Mouse (Mus musculus) neural tube, embryonic 15.5 days (tissue): ENCODE results near the gene Rbsn. TPM values are rescaled to one million over a fixed set of nuclear protein-coding genes. Genes with fewer than 3 reads are reported as not detected.

Experiments used
- ATAC-seq: fragments of 200-750 bp; cut with Nextera tagmentation; 2 replicates; pipeline ENCODE4 v1.8.0; 2017; ENCODE audit warnings: mild to moderate bottlenecking, moderate TSS enrichment, moderate library complexity; ENCODE audit not compliant: low FRiP score
- H3K27ac ChIP-seq: fragments of 300-500 bp; sonication (generic); replicated peaks from 2 replicates; pipeline ENCODE4 v1.5.1; 2015; ENCODE audit warnings: mild to moderate bottlenecking, inconsistent platforms
- H3K27me3 ChIP-seq: fragments of 300-500 bp; sonication (generic); replicated peaks from 2 replicates; pipeline ENCODE4 v1.6.1; 2015; ENCODE audit warnings: inconsistent platforms
- H3K36me3 ChIP-seq: fragments of 300-500 bp; sonication (generic); 2 replicates; pipeline ENCODE4 v1.6.1; 2015; ENCODE audit warnings: inconsistent platforms
- H3K4me1 ChIP-seq: fragments of 300-500 bp; sonication (generic); 2 replicates; pipeline ENCODE4 v1.6.1; 2015; ENCODE audit warnings: inconsistent platforms
- H3K4me2 ChIP-seq: fragments of 300-500 bp; sonication (generic); 2 replicates; pipeline ENCODE4 v1.6.1; 2015; ENCODE audit warnings: inconsistent platforms, mild to moderate bottlenecking, moderate library complexity
- H3K4me3 ChIP-seq: fragments of 300-500 bp; sonication (generic); replicated peaks from 2 replicates; pipeline ENCODE4 v1.5.1; 2015; ENCODE audit warnings: mild to moderate bottlenecking, inconsistent platforms
- H3K9ac ChIP-seq: fragments of 300-500 bp; sonication (generic); replicated peaks from 2 replicates; pipeline ENCODE4 v1.6.1; 2015; ENCODE audit warnings: mild to moderate bottlenecking, inconsistent platforms
- H3K9me3 ChIP-seq: fragments of 300-500 bp; sonication (generic); replicated peaks from 2 replicates; pipeline ENCODE4 v1.6.1; 2016; ENCODE audit warnings: inconsistent platforms
- WGBS: fragments of 180-500 bp; shearing (Covaris S2); methylation state at CpG from one replicate; pipeline ENCODE4 v1.1.7; 2015; ENCODE audit warnings: mixed read lengths; 5-methylcytosine and 5-hydroxymethylcytosine counted together
- polyA plus RNA-seq: library from polyadenylated mRNA; unstranded; fragments of >200 nt; fragmentation: Nextera tagmentation; extraction: Ambion mirVana; gene quantifications from 2 replicates; pipeline ENCODE4 v1.2.1, GENCODE M21; 2015

The Rbsn gene
- polyA plus RNA-seq, 1 experiment from 2014 or later: 31.6 TPM

DNA sequence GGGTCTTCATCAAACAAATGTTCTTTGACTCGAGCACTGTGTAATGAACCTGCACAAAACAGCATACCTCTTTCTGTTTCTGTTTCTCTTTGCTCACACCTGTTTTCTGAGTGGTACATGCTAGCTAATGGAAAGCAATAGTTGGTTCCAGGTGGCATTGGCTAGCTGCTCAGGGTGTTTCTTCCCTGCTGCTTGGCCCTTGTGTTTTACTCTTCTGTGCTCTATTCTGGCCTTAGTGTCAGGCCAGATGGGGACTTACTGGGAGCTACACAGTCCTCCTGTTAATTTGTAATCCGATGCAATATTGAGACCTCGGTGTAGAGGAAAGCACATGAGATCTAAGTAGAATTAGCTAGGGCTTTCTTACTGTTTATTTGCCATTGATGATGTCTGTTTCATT is 55.9 kb downstream of the Rbsn start:
- 91% methylated on average over 3 of the region's 3 CpGs for WGBS
- H3K36me3 ChIP-seq: peaks cover 94% of the 10 kb centered on the region
- no peak overlapping the region for H3K4me2 ChIP-seq
- H3K27me3 ChIP-seq: no peaks in the 10 kb centered on the region
- ATAC-seq: no peak
- no peak overlapping the region for H3K4me3 ChIP-seq
- no peaks in the 10 kb centered on the region for H3K4me1 ChIP-seq
- no peaks in the 10 kb centered on the region for H3K9me3 ChIP-seq
- H3K9ac ChIP-seq: no peak overlapping the region
- H3K27ac ChIP-seq: no peak overlapping the region

DNA sequence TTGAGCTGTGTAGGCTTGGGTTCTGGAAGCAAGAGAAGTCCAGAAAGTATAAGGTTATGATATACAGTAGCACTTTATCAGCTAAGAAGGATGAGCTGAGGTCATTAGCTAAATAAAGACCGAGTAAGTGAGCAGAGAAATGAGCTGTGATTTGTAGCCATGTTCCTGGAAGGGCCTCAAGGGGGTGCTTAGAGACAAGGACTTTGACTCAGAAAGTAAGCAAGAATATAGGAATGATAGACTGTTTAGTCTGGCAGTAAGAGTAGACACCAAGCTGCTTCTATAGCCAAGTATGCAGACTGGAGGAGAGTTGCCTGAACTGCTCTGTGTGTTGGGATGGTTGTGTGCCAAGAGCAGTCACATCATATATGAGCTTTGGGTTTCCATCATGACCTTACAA is 61.0 kb downstream of the Rbsn start:
- H3K27me3 ChIP-seq: no peaks in the 10 kb centered on the region
- H3K9me3 ChIP-seq: no peaks in the 10 kb centered on the region
- ATAC-seq: no peak
- peaks cover 77% of the 10 kb centered on the region for H3K36me3 ChIP-seq
- no peaks in the 10 kb centered on the region for H3K4me1 ChIP-seq
- no peak overlapping the region for H3K9ac ChIP-seq
- no peak overlapping the region for H3K27ac ChIP-seq
- H3K4me2 ChIP-seq: no peak overlapping the region
- 46% methylated on average over 1 of the region's 1 CpGs for WGBS
- H3K4me3 ChIP-seq: no peak overlapping the region

DNA sequence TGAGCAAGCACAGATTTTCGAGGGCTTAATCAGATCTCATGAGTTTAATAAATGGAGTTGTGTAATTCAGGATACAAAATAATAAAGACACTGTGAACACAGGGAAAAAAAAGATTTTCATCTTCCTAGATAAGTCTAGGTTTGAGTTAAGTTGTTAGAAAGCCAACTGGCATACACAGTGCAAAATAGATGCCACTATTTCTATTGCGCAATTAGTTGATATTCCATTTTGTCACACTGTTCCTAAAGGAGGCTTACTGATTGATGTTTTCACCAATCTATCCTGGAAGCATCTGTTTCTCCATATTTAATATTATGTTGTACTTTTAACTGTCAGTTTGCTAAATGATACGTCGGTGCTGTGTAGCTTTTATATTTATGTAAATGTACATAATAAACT is 68.8 kb downstream of the Rbsn start:
- H3K4me1 ChIP-seq: no peaks in the 10 kb centered on the region
- ATAC-seq: no peak
- 95% methylated on average over 4 of the region's 4 CpGs for WGBS
- no peak overlapping the region for H3K27ac ChIP-seq
- H3K4me3 ChIP-seq: no peak overlapping the region
- H3K9me3 ChIP-seq: no peaks in the 10 kb centered on the region
- H3K9ac ChIP-seq: no peak overlapping the region
- H3K36me3 ChIP-seq: peaks cover 21% of the 10 kb centered on the region
- H3K4me2 ChIP-seq: no peak overlapping the region
- no peaks in the 10 kb centered on the region for H3K27me3 ChIP-seq

Other genes starting within 250 kb of the Rbsn start
- 17.3 and 17.6 TPM in 2 replicates for gene Fgd5, start 236.0 kb downstream of the Rbsn start, polyA plus RNA-seq
- gene Nr2c2, start 123.5 kb downstream of the Rbsn start, polyA plus RNA-seq: 26.7 and 34.5 TPM in 2 replicates
- gene Mrps25, start 30.9 kb downstream of the Rbsn start, polyA plus RNA-seq: 85.2 and 88.3 TPM in 2 replicates
- 1.1 and 1.5 TPM in 2 replicates for gene Trh, start 29.7 kb upstream of the Rbsn start, polyA plus RNA-seq